16 mouse cellular contexts compared by ENCODE assay signal in the genomic region with DNA sequence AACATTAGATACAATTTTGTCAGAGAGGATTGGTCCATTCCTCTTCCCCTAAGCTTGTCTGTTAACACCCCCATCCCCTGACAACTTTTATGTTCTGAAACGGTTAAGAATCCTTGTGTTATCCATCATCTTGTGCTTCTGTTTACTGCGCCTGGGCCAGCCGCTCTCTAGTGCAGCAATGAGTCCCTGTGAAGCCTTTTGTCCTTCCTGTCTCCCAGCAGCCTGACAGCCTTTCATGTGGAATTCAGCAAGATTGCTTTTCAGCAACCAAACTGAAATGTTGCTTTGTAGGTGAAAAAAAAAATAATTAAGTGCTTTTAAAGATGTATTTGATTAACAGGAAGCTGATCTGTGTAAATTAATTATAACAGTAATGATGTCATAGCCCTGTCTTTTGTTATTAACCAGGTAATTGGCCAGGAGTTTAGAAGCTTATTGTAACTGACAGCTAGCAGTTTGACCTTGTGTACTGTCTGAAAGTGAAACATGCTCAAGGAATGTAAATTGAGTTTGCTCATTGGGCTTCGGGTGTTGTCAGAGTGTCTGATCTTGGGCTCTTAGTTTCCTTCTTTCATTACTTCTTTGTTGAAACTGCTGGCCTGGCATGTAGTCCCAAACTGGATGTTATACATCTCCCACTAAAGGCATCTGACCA. TPM values are rescaled to one million over a fixed set of nuclear protein-coding genes. Genes with fewer than 3 reads are reported as not detected.
DNase-seq lines count a peak whose midpoint lies in the region; ATAC-seq and TF ChIP-seq lines count a peak whose summit lies in the region.
"Had no signal": no experiment of that assay in that cellular context is flagged by ENCODE, and none has a peak within 500 bp of the region (broad histone marks: within the 10 kb centered on the region; RNA-seq: fewer than 3 reads in every experiment).

No protein-coding gene starts in this region.

- no peak overlapping the region for H3K27ac ChIP-seq in kidney, postnatal 0 days
- no peak overlapping the region for H3K27ac ChIP-seq in kidney, embryonic 14.5 days (ENCODE audit: low read depth, low read length)
- 0 out of 2 replicates have a peak overlapping the region, but pooled peaks have one; percentile 19 for H3K27ac ChIP-seq in embryonic facial prominence, embryonic 10.5 days (replicated peaks)
- H3K27ac ChIP-seq in hindbrain, embryonic 12.5 days: peak overlapping the region; percentile 46; the same call in 1 of the 2 replicates
- H3K27ac ChIP-seq: embryonic facial prominence, embryonic 13.5 days; liver, embryonic 13.5 days had no signal

- H3K4me3 ChIP-seq in kidney, postnatal 0 days (replicated peaks; ENCODE audit: low read depth, low read length): no peak overlapping the region
- H3K4me3 ChIP-seq in kidney, embryonic 14.5 days (ENCODE audit: low read length): no peak overlapping the region
- H3K4me3 ChIP-seq in embryonic facial prominence, embryonic 10.5 days: no peak overlapping the region
- H3K4me3 ChIP-seq in hindbrain, embryonic 12.5 days: no peak overlapping the region
- H3K4me3 ChIP-seq: embryonic facial prominence, embryonic 13.5 days; liver, embryonic 13.5 days had no signal

- no peak for TF ChIP-seq CTCF in kidney, postnatal 0 days (IDR thresholded peaks at IDR 0.05; ENCODE audit: low read depth)

- WGBS in kidney, postnatal 0 days: 32% methylated on average over 4 of the region's 4 CpGs
- WGBS in kidney, embryonic 14.5 days: 38% methylated on average over 4 of the region's 4 CpGs
- 41% methylated on average over 4 of the region's 4 CpGs for WGBS in embryonic facial prominence, embryonic 10.5 days
- 19% methylated on average over 4 of the region's 4 CpGs for WGBS in hindbrain, embryonic 12.5 days

- no peak overlapping the region for H3K4me2 ChIP-seq in kidney, postnatal 0 days (ENCODE audit: low read length)
- H3K4me2 ChIP-seq in kidney, embryonic 14.5 days (replicated peaks; ENCODE audit: low read depth, low read length): no peak overlapping the region
- no peak overlapping the region for H3K4me2 ChIP-seq in hindbrain, embryonic 12.5 days (replicated peaks)
- H3K4me2 ChIP-seq: embryonic facial prominence, embryonic 13.5 days; liver, embryonic 13.5 days had no signal

- DNase-seq in kidney, postnatal 0 days (ENCODE audit: low spot score): peak; percentile 10
- DNase-seq in embryonic facial prominence, embryonic 10.5 days (ENCODE audit: low spot score): no peak
- peak; percentile 66 for DNase-seq in retina, embryonic 14.5 days (ENCODE audit: low spot score)
- DNase-seq in layer of hippocampus, postnatal 36 days: no peak
- DNase-seq in spleen, adult 12 weeks (ENCODE audit: low spot score): no peak
- DNase-seq: cerebellum, adult 2 months; heart, adult 18-20 months; heart, postnatal 10 days; layer of hippocampus, adult 9-11 months; liver, embryonic 13.5 days; lung, postnatal 36 days had no signal

- no peaks in the 10 kb centered on the region for H3K27me3 ChIP-seq in kidney, postnatal 0 days (ENCODE audit: insufficient read depth, low read length)
- H3K27me3 ChIP-seq in kidney, embryonic 14.5 days (ENCODE audit: control insufficient read depth, insufficient read depth, low read length): no peaks in the 10 kb centered on the region
- H3K27me3 ChIP-seq in embryonic facial prominence, embryonic 10.5 days (replicated peaks; ENCODE audit: low read depth, poor library complexity, severe bottlenecking): no peaks in the 10 kb centered on the region
- H3K27me3 ChIP-seq in hindbrain, embryonic 12.5 days: no peaks in the 10 kb centered on the region
- H3K27me3 ChIP-seq: CH12.LX; embryonic facial prominence, embryonic 13.5 days; liver, embryonic 13.5 days had no signal

- 0 out of 2 replicates have a peak, but pooled peaks cover 3% of the 10 kb centered on the region for H3K4me1 ChIP-seq in kidney, postnatal 0 days (replicated peaks; ENCODE audit: insufficient read depth, low read length)
- H3K4me1 ChIP-seq in kidney, embryonic 14.5 days (ENCODE audit: control insufficient read depth, insufficient read depth, low read length): no peaks in the 10 kb centered on the region
- peaks cover 26% of the 10 kb centered on the region for H3K4me1 ChIP-seq in embryonic facial prominence, embryonic 10.5 days
- H3K4me1 ChIP-seq in hindbrain, embryonic 12.5 days: peaks cover 37% of the 10 kb centered on the region

- ATAC-seq in kidney, postnatal 0 days (replicated peaks; ENCODE audit: low FRiP score, low read depth): no peak
- no peak for ATAC-seq in kidney, embryonic 14.5 days (ENCODE audit: low FRiP score, low TSS enrichment)
- ATAC-seq in hindbrain, embryonic 12.5 days (ENCODE audit: low FRiP score): no peak
- ATAC-seq: intestine, postnatal 0 days had no signal

- H3K9ac ChIP-seq in kidney, postnatal 0 days (ENCODE audit: low read depth, low read length): no peak overlapping the region
- no peak overlapping the region for H3K9ac ChIP-seq in kidney, embryonic 14.5 days (ENCODE audit: low read depth, low read length)
- no peak overlapping the region for H3K9ac ChIP-seq in hindbrain, embryonic 12.5 days
- H3K9ac ChIP-seq: embryonic facial prominence, embryonic 13.5 days; liver, embryonic 13.5 days had no signal

- no peaks in the 10 kb centered on the region for H3K9me3 ChIP-seq in kidney, postnatal 0 days (replicated peaks; ENCODE audit: low read length)
- H3K9me3 ChIP-seq in kidney, embryonic 14.5 days (ENCODE audit: control insufficient read depth, low read length): no peaks in the 10 kb centered on the region
- H3K9me3 ChIP-seq in embryonic facial prominence, embryonic 10.5 days: no peaks in the 10 kb centered on the region
- no peaks in the 10 kb centered on the region for H3K9me3 ChIP-seq in hindbrain, embryonic 12.5 days (replicated peaks)
- H3K9me3 ChIP-seq: embryonic facial prominence, embryonic 13.5 days; liver, embryonic 13.5 days had no signal

- H3K36me3 ChIP-seq in kidney, postnatal 0 days (ENCODE audit: insufficient read depth, low read length): no peaks in the 10 kb centered on the region
- H3K36me3 ChIP-seq in kidney, embryonic 14.5 days (ENCODE audit: control insufficient read depth, insufficient read depth, low read length): no peaks in the 10 kb centered on the region
- no peaks in the 10 kb centered on the region for H3K36me3 ChIP-seq in embryonic facial prominence, embryonic 10.5 days (replicated peaks)
- no peaks in the 10 kb centered on the region for H3K36me3 ChIP-seq in hindbrain, embryonic 12.5 days
- H3K36me3 ChIP-seq: embryonic facial prominence, embryonic 13.5 days; liver, embryonic 13.5 days had no signal

RNA-seq across cellular contexts. Expression of a gene that starts 8.0 kb away (rescaled TPM):
- 8.0 and 8.6 TPM in 2 replicates for polyA plus RNA-seq in kidney, postnatal 0 days (2015; fragmentation: Nextera tagmentation; extraction: Ambion mirVana)
- polyA plus RNA-seq in kidney, embryonic 14.5 days (2014; fragmentation: Nextera tagmentation; extraction: Ambion mirVana): 6.7 and 7.0 TPM in 2 replicates
- polyA plus RNA-seq in embryonic facial prominence, embryonic 10.5 days (2016; fragmentation: Nextera tagmentation; extraction: Ambion mirVana): 8.9 and 10.1 TPM in 2 replicates
- 7.2 and 7.9 TPM in 2 replicates for polyA plus RNA-seq in hindbrain, embryonic 12.5 days (2016; fragmentation: Nextera tagmentation; extraction: Ambion mirVana)
- 1 to 10 TPM; 7.7 to 7.8 TPM for total RNA-seq in layer of hippocampus, postnatal 36 days (2021)

RNA-seq across cellular contexts. Expression of a gene that starts 33.0 kb away (rescaled TPM):
- polyA plus RNA-seq in kidney, postnatal 0 days (2015; fragmentation: Nextera tagmentation; extraction: Ambion mirVana): 3.0 and 3.1 TPM in 2 replicates
- 1.9 and 3.8 TPM in 2 replicates for polyA plus RNA-seq in kidney, embryonic 14.5 days (2014; fragmentation: Nextera tagmentation; extraction: Ambion mirVana)
- 7.9 and 8.9 TPM in 2 replicates for polyA plus RNA-seq in embryonic facial prominence, embryonic 10.5 days (2016; fragmentation: Nextera tagmentation; extraction: Ambion mirVana)
- polyA plus RNA-seq in hindbrain, embryonic 12.5 days (2016; fragmentation: Nextera tagmentation; extraction: Ambion mirVana): 17.8 and 18.2 TPM in 2 replicates
- total RNA-seq in layer of hippocampus, postnatal 36 days (2021): 10 to 100 TPM; 18.2 to 21.4 TPM
- total RNA-seq: CH12.LX had no signal

Comparison
In these comparisons a context has a peak if more than half of its experiments do, and no peak if none do; other contexts are left out.
1. DNase-seq: peak in kidney, postnatal 0 days (single experiment) and retina, embryonic 14.5 days (single experiment); none in embryonic facial prominence, embryonic 10.5 days (single experiment), layer of hippocampus, postnatal 36 days (0 of 2) and spleen, adult 12 weeks (single experiment).
2. H3K27ac ChIP-seq: peak in embryonic facial prominence, embryonic 10.5 days (single experiment) and hindbrain, embryonic 12.5 days (single experiment); none in kidney, postnatal 0 days (single experiment) and kidney, embryonic 14.5 days (single experiment).